Mouse (Mus musculus): Measurements from ENCODE around the gene Pga5.

GRCm38 (mm10) chr19:10699851-10700250 lies 22.0 kb upstream of the Pga5 start:
- TF ChIP-seq POLR2A (IDR thresholded peaks at IDR 0.05; ENCODE audit: low read depth, low read length) (no peak), CTCF (IDR thresholded peaks at IDR 0.05; ENCODE audit: extremely low read depth, insufficient read length, insufficient replicate concordance, low read depth, low read length) (no peak)

All from small intestine, adult 2 months (tissue).